Mouse (Mus musculus) left cerebral cortex, adult 18-20 months (tissue): Measurements from ENCODE around the gene Vrk1. TPM values are rescaled to one million over a fixed set of nuclear protein-coding genes. Genes with fewer than 3 reads are reported as not detected.

Experiments used
- DNase-seq, 2 experiments: peaks; one replicate each; pipeline ENCODE4 v3.0.0; 2021 to 2022; ENCODE audit warnings: low spot score in 2 of 2, mixed read lengths in 1 of 2
- total RNA-seq, 2 experiments: library from RNA; stranded (reverse); gene quantifications; 2 replicates each; pipeline ENCODE4 v1.2.3; 2021

Vrk1 gene
- total RNA-seq, 2 experiments from 2014 or later = 14.4 to 16.6 TPM

GRCm38 (mm10) chr12:106046143-106046795, 36.2 kb downstream of the Vrk1 start:
- DNase-seq = no peak

GRCm38 (mm10) chr12:106052271-106052670, 42.2 kb downstream of the Vrk1 start:
- DNase-seq = no peak

GRCm38 (mm10) chr12:106055799-106056198, 45.8 kb downstream of the Vrk1 start:
- DNase-seq = peak; percentile 90 to 92

DNA sequence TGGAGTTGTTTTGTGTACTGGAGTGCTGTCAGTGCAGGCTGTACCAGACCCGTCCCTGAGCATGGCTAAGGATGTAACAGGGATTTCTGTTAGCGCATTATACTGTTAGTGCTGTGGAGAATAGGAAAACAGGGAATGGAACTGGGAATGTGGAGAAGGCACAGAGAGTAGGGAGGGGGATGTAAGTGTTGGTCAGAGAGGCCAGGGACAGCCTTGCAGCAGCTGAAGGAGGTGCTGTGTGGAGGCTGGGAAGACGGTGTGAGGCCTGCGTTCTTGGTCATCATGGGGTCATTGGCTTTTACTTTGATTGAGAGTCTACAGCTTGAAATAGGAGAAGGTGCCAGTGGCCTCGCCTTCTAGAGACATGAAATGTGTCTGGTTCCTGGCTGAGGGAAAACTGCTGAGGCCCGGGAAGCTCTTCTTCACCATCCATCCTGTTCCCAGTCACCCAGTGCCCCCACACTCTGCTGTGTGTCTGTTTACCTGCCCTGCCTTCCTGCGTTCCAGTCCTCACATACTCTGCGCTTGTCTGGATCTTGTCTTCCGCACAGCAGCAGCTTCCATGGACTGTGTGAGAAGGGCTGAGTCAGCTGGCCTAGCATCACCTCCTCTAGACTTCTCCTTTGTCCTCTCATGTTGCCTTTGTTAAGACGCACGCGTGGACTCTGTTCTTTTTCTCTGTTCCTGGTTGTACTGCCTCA, 50.0 kb downstream of the Vrk1 start:
- DNase-seq = no peak

DNA sequence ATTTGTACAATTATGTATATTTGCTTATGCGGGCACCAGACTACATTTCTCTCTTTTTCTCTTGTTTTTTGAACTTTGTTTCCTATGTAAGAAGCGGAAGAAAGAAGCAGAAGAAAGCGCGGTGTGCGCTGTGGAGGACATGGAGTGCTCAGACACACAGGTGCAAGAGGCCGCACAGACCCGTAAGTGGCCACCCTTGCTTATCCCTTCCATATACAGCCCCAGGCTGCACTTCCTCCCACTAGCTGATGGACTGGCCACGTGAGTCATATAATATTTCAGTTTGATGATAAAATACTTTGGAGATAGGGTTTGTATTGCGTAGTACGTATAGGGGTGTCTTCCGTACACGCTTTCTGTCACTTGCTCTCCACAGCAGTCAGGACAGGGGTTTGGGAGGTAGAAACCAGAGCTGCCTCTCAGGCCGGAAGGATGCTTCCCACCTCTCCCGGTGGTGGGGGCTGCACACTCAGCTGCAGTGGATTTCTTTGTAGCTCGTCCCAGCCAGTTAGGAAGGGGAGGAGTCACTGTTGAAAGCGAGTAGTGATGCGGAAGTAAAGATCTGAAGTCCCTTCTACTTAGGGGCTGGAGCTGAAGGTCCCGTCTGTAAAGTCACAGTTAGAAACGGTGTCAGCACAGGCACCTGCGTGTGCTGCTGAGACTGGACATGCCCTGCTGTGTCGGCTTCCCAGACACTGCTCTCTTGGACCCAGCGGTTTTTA, 60.6 kb downstream of the Vrk1 start:
- no peak for DNase-seq

DNA sequence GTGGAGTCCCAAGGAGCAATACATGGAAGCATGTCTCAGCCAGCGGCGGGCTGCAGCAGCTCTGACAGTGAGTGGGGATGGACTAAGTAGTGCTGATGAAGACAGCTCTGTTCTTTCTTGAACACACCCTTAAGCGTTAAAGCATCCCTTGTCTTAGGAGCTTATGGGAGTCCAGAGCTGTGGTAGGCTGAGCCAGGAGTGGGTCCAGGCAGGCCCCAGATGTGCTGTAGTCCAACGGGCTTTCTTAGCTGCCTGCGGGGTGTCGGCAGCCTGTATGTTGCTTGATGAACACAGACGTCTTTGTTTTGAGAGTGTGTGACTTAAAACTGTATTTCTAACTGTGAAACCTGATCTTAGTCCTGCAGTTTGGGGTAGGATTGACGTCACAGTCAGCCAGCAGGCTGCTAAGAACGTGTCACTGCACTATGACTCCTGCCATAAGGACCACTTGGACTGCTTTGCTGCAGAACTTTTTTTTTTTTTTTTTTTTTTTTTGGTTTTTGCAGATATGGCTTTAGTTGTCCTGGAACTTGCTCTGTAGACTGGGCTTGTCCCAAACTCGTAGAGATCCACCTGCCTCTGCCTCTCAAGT, 61.6 kb downstream of the Vrk1 start:
- no peak for DNase-seq

- no peak for DNase-seq
These were observed 64.5 kb downstream of the Vrk1 start for GRCm38 (mm10) chr12:106074371-106075155.

GRCm38 (mm10) chr12:106076131-106076530, 66.1 kb downstream of the Vrk1 start:
- DNase-seq = no peak

DNA sequence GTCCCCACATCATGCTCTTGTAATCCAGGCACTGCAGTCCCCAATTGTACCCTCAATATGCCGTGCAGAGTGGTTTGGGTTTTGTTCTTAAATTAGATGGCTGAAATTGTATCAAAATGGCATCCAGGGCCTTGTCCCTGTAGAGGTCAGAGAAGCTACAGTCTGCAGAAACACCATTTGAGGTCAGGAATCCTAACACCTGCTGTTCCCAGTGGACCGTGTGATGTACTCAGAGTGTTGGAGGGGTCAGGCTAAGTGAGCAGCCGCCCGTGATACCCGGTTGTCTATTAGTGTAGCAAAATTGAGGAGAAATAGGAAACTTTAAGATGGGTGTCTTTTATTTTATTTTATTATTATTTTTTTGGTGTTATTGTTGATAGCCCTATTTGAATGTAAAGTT, 70.5 kb downstream of the Vrk1 start:
- DNase-seq = no peak

DNA sequence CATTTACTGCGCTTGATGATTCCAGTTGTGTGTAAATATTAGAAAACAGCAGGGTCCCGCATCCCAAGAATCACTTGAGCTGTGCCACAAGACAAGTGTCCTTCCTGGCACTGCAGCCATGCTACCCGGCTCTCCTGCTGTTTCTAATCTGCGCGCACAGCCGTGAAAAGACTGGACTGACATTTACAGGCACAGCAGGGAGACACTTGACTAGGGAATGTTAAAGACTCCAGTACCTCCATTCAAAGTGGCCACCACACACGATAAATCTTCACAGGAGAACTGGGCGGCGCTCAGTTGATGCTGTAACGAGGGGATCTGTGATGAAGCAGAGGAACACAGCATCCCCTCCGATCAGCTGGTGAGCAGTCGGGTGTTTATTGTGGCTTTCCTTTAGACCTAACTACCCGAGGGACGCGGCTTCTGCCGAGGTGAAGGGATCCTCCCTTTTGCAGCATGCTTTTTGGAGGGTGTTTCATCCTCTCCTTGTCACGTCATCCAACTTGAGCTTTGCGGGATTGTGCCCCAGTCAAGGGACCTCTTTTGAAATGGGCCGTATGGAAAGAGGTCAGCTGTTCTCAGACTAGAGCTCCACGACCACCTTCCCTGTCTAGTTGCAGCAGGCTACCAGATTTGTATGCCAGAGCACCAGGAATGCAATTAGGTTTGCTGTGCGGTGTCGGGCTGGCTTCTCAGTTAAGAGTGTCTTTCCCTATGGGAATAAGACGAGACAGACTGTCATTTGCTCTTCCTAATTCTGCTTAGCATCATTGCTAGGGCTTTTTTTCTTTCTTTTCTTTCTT, 71.1 kb downstream of the Vrk1 start:
- DNase-seq = peak in 1 of 2 experiments; percentile 5

GRCm38 (mm10) chr12:106081748-106082140, 71.7 kb downstream of the Vrk1 start:
- DNase-seq = no peak

DNA sequence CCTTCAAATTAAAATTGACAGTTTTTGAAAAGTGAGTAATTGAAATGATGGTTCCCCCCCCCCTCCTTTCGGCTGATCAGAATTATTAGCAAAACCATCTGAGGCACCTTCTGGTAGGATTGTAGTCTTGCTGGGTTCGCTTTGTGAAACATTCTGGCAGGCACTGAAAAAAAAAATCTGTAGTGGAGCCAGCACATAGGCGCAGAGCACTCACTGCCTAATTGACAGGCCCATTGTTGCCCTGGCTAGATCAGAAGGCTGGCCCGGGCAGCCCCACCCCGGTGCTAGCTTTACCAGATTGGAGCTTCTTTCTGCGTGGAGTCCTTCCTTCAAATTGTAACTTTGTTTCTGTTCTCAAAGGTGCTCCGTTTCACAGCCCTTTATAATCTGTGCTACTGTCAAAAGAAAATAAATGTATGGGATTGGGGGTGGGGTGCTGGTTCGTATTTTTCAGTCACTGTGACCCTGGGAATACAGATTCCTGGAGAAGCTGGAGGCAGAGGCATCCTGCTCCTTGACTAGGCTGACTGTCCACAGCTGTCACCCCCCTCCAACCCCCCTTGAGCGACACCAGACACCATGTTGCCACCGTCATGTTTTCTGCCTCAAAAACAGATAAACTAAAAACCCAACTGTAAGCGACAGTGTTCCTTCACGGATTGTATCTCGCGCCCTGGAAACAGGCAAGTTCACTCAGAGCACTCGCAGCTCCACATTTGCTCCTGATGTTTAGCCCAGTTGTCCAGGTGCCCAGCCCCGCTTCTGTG, 72.3 kb downstream of the Vrk1 start:
- DNase-seq = no peak

DNA sequence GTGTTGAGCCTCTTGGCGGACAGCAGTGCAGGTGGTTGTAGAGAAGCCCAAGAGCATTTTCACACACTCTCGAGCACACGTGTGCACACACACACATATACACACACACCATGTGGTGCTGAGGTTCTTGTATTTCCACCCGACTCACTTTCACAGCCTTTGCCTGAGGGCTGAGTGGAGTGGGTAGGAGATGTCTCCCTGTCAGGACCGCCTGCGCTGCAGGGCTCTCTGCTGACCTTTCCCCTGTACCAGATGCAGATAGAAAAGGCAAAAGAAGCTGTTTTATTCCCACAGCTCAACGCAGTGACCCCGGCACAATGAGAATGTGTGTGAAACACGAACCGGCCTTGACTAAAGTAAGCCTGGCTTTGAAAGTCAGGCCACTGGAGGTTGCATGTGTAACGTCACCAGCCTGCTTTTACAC, 72.9 kb downstream of the Vrk1 start:
- no peak for DNase-seq

DNA sequence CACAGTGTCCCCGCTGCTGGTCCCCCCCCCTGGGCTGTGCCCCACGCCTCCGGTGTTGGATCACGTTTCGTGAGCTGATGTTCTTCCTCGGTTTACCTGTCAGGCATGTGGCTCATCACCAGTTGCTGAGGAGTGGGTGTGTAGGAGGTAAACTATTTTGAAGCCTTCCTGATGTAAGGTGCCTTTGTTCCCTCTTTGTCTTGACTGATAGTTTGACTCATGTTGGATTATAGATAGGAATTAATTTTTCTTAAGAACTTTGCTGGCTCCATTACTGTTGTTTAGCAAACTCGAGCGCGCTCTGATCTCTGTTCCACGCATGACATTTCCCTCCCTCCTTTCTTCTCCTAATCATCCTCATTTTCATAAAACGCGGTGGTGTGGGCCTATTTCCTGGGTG, 74.1 kb downstream of the Vrk1 start:
- DNase-seq = no peak

DNA sequence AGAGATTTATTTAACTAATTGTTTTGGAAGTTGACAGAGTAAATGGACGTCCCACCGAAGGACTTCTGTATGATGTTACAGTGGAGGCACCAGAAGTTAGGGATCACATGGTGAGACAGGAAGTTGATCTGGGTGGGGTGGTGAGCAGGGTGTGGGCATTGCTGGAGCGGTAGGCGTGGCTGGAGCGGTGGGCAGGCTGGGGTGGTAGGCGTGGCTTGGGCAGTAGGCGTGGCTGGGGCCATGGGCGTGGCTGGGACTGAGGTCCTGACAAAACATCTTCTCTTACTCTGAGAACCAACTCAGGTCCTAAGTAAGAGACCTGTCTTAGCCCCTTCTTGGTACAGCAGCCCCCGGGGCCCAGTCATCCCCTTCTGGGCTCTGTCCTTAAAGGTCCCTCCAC, 84.8 kb downstream of the Vrk1 start:
- no peak for DNase-seq

DNA sequence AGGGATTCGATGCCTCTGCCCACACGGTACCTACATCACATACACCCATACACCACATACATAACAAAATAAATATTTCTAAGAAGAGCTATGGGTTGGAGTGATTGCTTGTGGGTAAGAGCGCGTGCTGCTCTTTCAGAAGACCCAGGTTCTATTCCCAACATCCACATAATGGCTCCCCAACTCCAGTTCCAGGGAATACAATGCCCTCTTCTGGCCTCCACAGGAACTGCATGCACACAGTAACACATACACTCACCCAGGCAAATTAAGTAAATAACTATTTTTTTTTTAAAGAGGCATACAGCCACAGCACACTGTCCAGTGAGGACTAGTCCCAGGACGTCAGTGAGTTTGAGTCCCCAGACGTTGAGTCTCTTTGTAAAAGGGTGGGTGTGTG, 92.0 kb downstream of the Vrk1 start:
- DNase-seq = no peak

DNA sequence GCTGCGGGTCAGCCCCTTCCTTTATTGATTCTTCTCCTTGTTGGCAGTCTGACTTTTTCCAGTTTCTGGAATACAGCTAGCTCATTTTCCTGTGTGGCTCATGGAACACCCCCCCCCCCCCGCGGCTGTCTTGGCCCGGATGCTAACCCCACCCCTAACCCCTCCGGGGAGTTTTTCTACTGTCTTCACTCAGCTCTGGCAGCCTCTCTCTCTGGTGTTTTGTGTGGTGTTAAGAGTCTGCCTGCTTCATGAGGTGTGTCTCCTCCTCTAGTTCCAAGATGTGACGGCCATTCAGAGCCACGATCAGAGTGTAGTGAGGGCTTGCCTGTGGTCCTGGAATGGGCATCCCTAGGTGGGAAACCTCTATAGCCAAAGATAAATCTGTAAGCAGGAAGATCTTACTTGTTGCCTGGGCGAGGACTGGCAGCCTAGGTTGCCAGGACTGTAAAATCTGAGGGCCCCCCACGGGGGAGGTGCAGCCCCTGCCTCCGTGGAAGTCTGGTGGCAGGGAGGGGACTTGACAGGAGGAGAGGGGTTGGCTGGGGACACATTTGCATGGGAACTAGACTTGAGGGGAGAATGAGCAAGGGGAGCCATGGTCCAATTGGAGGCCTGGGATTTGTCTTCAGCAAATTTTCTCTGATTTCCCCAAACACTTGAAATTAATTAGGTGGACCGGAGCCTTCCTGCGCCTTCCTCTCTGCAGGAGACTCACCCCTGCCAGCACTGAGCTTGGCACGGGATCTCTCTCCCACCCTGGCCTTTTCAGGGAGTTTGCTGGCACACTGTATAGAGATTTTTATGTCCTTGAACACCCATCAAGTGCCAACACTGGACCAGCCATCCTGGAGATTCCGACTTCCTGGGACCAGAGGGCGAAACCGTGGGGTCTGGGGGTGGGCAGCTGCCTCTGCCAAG, 93.0 kb downstream of the Vrk1 start:
- no peak for DNase-seq

GRCm38 (mm10) chr12:106107272-106107671, 97.2 kb downstream of the Vrk1 start:
- no peak for DNase-seq
